Mouse (Mus musculus) ovary, postnatal 14 days (tissue): Measurements from ENCODE around the gene Scamp3.

Source experiments
- DNase-seq: peaks from one replicate; pipeline ENCODE4 v3.0.0; 2022; ENCODE audit warnings: low spot score

The Scamp3 gene

GRCm38 (mm10) chr3:89227307-89228179, 50.3 kb downstream of the Scamp3 start:
- DNase-seq, result peak; percentile 74

DNA sequence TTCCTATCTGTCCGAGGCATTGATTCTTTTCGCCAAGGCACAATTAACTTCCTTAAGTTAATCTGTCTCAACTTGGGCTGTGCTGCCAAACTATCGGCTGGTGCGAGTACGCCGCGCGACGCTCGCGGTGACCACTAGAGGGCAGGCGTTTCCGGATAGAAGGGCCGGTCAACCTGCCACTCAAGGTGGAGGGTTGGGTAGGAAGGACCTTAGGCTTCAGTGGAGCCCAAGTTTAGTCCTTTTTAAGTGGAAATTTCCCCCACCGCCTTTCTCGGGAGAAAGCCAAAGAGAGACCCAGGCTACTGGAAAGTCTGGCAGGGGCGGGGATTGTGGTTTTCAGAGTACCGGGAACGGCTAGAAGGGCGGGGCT, 50.9 kb downstream of the Scamp3 start:
- DNase-seq, result peak; percentile 87

DNA sequence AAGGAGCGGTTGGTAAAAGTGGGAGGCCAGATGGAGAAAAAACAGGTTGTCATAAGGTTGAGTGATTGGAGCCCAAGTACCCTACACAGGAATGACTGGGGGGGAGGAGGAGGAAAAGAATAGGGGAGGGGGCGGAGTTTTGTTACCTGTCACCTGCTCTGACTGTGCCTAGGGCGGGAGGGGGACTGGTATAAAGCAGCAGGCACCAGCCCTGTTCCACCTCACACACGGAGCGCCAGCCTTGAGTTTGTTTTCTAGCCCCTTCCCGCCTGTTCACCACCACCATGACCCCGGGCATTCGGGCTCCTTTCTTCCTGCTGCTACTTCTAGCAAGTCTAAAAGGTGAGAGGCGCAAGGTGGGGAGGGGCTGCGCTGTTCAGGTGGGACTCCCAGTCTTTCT, 51.6 kb downstream of the Scamp3 start, which contains the start of gene Muc1:
Gene Muc1, plus strand, starts transcription at position 222 of the 400 bp plus-strand sequence.
- DNase-seq, result no peak

- no peak for DNase-seq
Observed at GRCm38 (mm10) chr3:89229276-89229675, 52.0 kb downstream of the Scamp3 start.

DNA sequence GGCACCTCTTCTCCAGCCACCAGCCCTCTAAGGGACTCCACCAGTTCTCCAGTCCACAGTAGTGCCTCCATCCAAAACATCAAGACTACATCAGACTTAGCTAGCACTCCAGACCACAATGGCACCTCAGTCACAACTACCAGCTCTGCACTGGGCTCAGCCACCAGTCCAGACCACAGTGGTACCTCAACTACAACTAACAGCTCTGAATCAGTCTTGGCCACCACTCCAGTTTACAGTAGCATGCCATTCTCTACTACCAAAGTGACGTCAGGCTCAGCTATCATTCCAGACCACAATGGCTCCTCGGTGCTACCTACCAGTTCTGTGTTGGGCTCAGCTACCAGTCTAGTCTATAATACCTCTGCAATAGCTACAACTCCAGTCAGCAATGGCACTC, 53.3 kb downstream of the Scamp3 start:
- DNase-seq, result no peak

- no peak for DNase-seq
Observed at GRCm38 (mm10) chr3:89231345-89231744, 54.1 kb downstream of the Scamp3 start.

- no peak for DNase-seq
Observed at GRCm38 (mm10) chr3:89231772-89232275, 54.6 kb downstream of the Scamp3 start.
